Mouse (Mus musculus) heart, adult 2 months (tissue): Measurements from ENCODE around the gene Pgam5.

ENCODE experiments used
- CTCF ChIP-seq: fragments of 200-600 bp; IDR thresholded peaks from 2 replicates; pipeline ENCODE4 v1.8.1; 2022; ENCODE audit warnings: antibody characterized with exemption, mild to moderate bottlenecking, moderate library complexity
- POLR2A ChIP-seq: fragments of 200-500 bp; IDR thresholded peaks from 2 replicates; pipeline ENCODE4 v1.6.1; 2011; ENCODE audit warnings: mild to moderate bottlenecking, low read depth, low read length, control low read depth; ENCODE audit not compliant: insufficient read depth

DNA sequence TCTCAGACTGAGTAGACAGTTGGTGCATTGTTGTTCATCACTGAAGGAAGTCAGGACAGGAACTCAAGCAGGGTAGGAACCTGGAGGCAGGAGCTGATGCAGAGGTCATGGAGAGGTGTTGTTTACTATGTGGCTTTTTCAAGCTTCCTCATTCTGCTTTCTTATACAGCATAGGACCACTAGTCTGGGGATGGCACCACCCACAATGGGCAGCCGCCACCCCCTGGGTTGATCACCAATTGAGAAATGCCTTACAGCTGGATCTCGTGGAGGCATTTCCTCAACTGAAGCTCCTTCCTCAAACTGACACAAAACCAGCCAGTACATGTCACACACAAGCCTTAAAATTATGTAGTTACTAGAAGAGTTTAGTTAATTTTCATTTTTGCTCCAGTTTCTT lies 58.4 kb downstream of the Pgam5 start:
- TF ChIP-seq CTCF (no peak), POLR2A (no peak)
